Mouse (Mus musculus) kidney, embryonic 16.5 days (tissue): Measurements from ENCODE around the gene Prpf18. TPM values are rescaled to one million over a fixed set of nuclear protein-coding genes. Genes with fewer than 3 reads are reported as not detected.

Source experiments
- ATAC-seq: fragments of 200-750 bp; cut with Nextera tagmentation; 2 replicates; pipeline ENCODE4 v1.8.0; 2017; ENCODE audit warnings: moderate TSS enrichment; ENCODE audit not compliant: low FRiP score, low TSS enrichment
- H3K27ac ChIP-seq: fragments of 300-500 bp; sonication (generic); 2 replicates; pipeline ENCODE4 v1.5.1; 2014; ENCODE audit warnings: low read length
- H3K27me3 ChIP-seq: fragments of 300-500 bp; sonication (generic); 2 replicates; pipeline ENCODE4 v1.6.1; 2014; ENCODE audit warnings: low read length, control low read depth, mixed read lengths; ENCODE audit not compliant: insufficient read depth
- H3K36me3 ChIP-seq: fragments of 300-500 bp; sonication (generic); 2 replicates; pipeline ENCODE4 v1.6.1; 2014; ENCODE audit warnings: low read length, control low read depth, mixed read lengths; ENCODE audit not compliant: insufficient read depth
- H3K4me1 ChIP-seq: fragments of 300-500 bp; sonication (generic); 2 replicates; pipeline ENCODE4 v1.6.1; 2014; ENCODE audit warnings: low read length, control low read depth, mixed read lengths; ENCODE audit not compliant: insufficient read depth
- H3K4me2 ChIP-seq: fragments of 300-500 bp; sonication (generic); replicated peaks from 2 replicates; pipeline ENCODE4 v1.6.1; 2014; ENCODE audit warnings: low read depth, low read length
- H3K4me3 ChIP-seq: fragments of 300-500 bp; sonication (generic); 2 replicates; pipeline ENCODE4 v1.5.1; 2014; ENCODE audit warnings: mild to moderate bottlenecking, low read length
- H3K9ac ChIP-seq: fragments of 300-500 bp; sonication (generic); replicated peaks from 2 replicates; pipeline ENCODE4 v1.6.1; 2014; ENCODE audit warnings: low read length
- H3K9me3 ChIP-seq: fragments of 300-500 bp; sonication (generic); 2 replicates; pipeline ENCODE4 v1.6.1; 2016; ENCODE audit warnings: low read length, control low read depth
- WGBS: fragments of 180-500 bp; shearing (Covaris S2); extraction: QIAGEN DNeasy Blood & Tissue Kit; methylation state at CpG from one replicate; pipeline ENCODE4 v1.1.7; 2014; 5-methylcytosine and 5-hydroxymethylcytosine counted together
- polyA plus RNA-seq: library from polyadenylated mRNA; unstranded; fragments of >200 nt; fragmentation: Nextera tagmentation; extraction: Ambion mirVana; gene quantifications from 2 replicates; pipeline ENCODE4 v1.2.1, GENCODE M21; 2015

The Prpf18 gene
- polyA plus RNA-seq, 1 experiment from 2014 or later: 40.1 TPM

DNA sequence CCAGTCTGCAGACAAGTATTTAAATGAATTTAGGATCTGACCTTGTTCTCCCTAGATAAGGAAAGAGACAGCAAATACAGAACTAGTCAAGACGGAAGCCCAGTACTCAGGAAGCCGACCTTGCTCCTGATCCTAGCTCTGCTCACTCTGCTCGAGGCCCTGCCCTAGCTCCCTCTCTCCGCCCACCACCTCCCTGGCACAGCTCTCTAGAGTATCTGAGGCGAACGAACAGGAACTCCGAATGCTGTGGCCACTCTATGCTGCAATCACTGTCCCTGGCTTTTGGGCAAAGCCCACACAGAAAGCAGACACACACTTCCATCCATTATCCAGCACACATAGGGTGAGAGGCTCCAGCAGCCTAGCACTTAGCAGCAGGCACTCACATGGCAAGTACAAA, 15.3 kb downstream of the Prpf18 start:
- 82% methylated on average over 7 of the region's 7 CpGs for WGBS
- no peak for ATAC-seq
- Histone ChIP-seq H3K36me3 (peaks cover 68% of the 10 kb centered on the region), H3K9ac (no peak overlapping the region), H3K27me3 (no peaks in the 10 kb centered on the region), H3K9me3 (no peaks in the 10 kb centered on the region), H3K27ac (no peak overlapping the region), H3K4me3 (no peak overlapping the region), H3K4me1 (no peaks in the 10 kb centered on the region), H3K4me2 (no peak overlapping the region)

DNA sequence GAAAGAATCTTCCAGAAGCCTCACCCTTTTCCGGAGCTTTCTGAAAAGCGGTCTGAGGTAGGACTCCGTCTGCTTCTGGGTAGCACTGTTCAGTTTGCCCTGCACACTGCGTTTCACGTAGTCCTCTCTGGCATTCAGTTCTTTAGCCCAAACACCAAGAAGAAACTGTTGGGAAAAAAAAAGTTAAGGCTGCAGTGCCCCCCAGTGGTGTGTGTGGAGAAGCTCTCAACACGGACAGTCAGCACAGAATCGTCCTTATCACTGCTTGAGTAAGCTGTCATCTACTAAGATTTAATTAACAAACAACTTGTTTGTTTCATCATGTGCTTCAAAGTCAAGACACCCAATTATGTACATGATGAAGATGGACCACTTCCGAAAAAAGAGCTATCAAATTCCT, 16.1 kb downstream of the Prpf18 start:
- Histone ChIP-seq H3K27me3 (no peaks in the 10 kb centered on the region), H3K9me3 (no peaks in the 10 kb centered on the region), H3K9ac (no peak overlapping the region), H3K4me2 (no peak overlapping the region), H3K27ac (no peak overlapping the region), H3K4me1 (no peaks in the 10 kb centered on the region), H3K4me3 (no peak overlapping the region), H3K36me3 (peaks cover 69% of the 10 kb centered on the region)
- ATAC-seq: no peak
- WGBS: 87% methylated on average over 8 of the region's 8 CpGs

DNA sequence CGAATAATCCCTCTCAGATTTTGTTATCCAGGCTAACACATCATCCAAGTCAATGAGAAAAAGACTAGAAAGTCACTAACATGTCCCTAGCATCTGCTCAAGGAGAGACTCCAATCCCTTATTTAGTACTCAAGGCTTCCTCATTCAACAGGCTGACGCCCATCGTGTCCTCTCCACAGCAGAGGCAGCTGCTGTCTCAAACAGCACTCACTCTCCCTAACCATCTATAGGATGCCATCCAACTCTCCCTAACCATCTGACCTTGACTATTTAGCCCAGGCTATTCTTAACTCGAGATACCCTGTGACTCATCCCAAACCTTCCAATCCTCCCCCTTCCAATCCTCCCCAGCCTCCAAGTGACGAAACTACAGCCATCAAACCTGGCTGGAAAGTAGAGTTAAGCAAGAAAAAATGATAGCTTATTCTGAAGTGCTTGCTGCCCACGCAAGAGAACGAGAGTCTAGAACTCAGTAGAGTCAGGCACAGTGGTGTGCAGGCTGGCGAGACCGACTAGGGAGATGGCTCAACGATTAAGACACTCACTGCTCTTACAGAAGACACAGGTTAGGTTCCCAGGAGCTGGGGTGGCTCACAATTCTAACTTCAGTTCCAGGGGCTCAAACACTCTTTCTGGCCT, 21.6 kb downstream of the Prpf18 start:
- Histone ChIP-seq H3K4me3 (no peak overlapping the region), H3K4me2 (no peak overlapping the region), H3K27me3 (no peaks in the 10 kb centered on the region), H3K27ac (no peak overlapping the region), H3K9ac (no peak overlapping the region), H3K9me3 (no peaks in the 10 kb centered on the region), H3K36me3 (peaks cover 55% of the 10 kb centered on the region), H3K4me1 (no peaks in the 10 kb centered on the region)
- ATAC-seq: no peak
- WGBS: 96% methylated on average over 10 of the region's 10 CpGs

DNA sequence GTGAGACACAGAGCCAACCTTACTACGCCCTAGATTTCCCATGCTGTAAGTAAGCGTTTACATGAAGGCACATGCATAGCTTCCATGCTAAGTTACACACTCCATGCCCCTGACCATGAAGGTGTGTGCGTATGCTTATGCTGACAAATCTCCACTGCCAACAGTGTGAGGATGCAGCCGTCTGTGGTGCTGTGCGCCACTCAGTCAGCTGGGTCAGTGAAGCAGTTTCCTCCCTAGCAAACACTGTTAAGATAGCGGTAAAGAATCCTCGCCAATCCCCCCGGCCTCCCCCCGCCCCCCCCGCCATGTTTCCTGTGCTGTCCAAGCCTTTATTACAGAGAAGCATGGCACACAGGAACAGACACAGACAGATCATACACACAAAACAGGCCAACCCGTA, 22.4 kb downstream of the Prpf18 start:
- Histone ChIP-seq H3K4me2 (no peak overlapping the region), H3K4me1 (no peaks in the 10 kb centered on the region), H3K9me3 (no peaks in the 10 kb centered on the region), H3K36me3 (peaks cover 48% of the 10 kb centered on the region), H3K27me3 (no peaks in the 10 kb centered on the region), H3K4me3 (no peak overlapping the region), H3K27ac (no peak overlapping the region), H3K9ac (no peak overlapping the region)
- no peak for ATAC-seq
- WGBS: 93% methylated on average over 11 of the region's 11 CpGs

DNA sequence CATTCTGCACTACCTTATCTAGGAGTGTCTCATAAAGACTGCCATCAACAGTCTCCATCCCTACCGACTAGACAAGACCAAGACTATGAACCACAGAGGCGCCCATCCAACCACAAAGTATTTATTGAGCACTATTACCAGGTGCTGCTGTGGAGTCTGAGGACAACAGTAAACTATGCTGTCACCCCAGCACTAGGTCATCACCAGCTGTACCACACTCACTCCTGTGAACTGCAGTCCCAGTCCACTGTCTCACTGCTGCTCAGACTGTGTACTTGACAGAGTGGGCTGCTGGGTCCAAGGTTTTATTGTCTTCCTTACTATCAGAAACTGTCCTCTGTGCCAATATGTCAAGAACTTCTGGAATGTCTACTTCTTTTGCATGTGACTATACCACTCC, 23.0 kb downstream of the Prpf18 start:
- 86% methylated on average over 2 of the region's 2 CpGs for WGBS
- H3K27ac ChIP-seq: no peak overlapping the region
- no peaks in the 10 kb centered on the region for H3K9me3 ChIP-seq
- no peak for ATAC-seq
- H3K36me3 ChIP-seq: peaks cover 46% of the 10 kb centered on the region
- H3K9ac ChIP-seq: no peak overlapping the region
- H3K4me2 ChIP-seq: no peak overlapping the region
- no peak overlapping the region for H3K4me3 ChIP-seq
- no peaks in the 10 kb centered on the region for H3K4me1 ChIP-seq
- H3K27me3 ChIP-seq: no peaks in the 10 kb centered on the region

DNA sequence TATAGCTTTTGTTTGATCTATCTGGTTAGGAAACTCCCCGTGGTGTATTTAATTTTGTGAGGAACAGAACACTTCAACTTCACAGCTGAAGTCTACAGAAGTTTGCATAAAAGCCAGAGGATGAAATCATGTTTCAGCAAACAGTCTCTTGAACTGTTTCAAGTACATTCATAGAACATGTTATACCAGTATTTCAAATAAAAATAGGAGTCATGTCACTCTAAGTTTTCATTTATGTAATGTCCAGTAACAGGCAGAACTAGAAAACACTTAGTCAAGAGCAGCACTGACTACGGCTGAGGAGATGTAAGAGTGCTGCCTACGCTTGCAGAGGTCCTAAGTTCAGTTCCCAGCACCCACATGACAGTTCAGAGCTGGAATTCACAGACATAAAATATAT, 25.0 kb downstream of the Prpf18 start:
- no peak overlapping the region for H3K4me2 ChIP-seq
- no peaks in the 10 kb centered on the region; the same call in 1 of the 2 replicates for H3K4me1 ChIP-seq
- H3K36me3 ChIP-seq: peaks cover 45% of the 10 kb centered on the region
- H3K4me3 ChIP-seq: no peak overlapping the region
- no peak for ATAC-seq
- H3K27me3 ChIP-seq: no peaks in the 10 kb centered on the region
- no peak overlapping the region for H3K9ac ChIP-seq
- 89% methylated on average over 3 of the region's 3 CpGs for WGBS
- H3K27ac ChIP-seq: no peak overlapping the region
- no peaks in the 10 kb centered on the region for H3K9me3 ChIP-seq

DNA sequence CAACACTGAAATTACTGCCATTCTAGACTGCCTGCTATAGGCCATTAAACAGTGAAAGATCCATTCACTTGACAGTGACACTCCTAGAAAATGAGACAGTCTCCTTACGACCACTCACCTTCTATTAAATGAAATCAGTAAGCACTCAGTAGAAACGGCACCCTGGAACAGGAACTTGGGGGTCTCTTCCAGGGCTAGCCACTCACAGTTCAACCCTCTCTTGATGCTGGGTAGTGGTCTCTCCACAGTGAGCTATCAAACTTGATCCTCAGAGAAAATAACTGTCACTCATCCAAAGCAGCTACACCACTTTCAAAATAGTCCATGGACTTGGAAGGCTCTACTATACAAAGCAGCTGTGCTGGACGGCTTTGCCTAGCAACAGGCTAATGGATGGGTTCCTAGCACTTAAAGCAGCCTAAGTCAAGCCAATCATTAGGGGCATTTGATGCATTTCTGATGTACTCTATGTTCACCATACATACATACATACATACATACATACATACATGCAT, 30.4 kb downstream of the Prpf18 start:
- Histone ChIP-seq H3K9ac (no peak overlapping the region), H3K27me3 (no peaks in the 10 kb centered on the region), H3K4me3 (no peak overlapping the region), H3K4me1 (peaks cover 17% of the 10 kb centered on the region), H3K9me3 (no peaks in the 10 kb centered on the region), H3K36me3 (peaks cover 21% of the 10 kb centered on the region), H3K4me2 (no peak overlapping the region), H3K27ac (peak overlapping the region; percentile 66; the same call in 1 of the 2 replicates)
- 37% methylated on average over 3 of the region's 3 CpGs for WGBS
- peak; percentile 32; the same call in 1 of the 2 replicates for ATAC-seq

DNA sequence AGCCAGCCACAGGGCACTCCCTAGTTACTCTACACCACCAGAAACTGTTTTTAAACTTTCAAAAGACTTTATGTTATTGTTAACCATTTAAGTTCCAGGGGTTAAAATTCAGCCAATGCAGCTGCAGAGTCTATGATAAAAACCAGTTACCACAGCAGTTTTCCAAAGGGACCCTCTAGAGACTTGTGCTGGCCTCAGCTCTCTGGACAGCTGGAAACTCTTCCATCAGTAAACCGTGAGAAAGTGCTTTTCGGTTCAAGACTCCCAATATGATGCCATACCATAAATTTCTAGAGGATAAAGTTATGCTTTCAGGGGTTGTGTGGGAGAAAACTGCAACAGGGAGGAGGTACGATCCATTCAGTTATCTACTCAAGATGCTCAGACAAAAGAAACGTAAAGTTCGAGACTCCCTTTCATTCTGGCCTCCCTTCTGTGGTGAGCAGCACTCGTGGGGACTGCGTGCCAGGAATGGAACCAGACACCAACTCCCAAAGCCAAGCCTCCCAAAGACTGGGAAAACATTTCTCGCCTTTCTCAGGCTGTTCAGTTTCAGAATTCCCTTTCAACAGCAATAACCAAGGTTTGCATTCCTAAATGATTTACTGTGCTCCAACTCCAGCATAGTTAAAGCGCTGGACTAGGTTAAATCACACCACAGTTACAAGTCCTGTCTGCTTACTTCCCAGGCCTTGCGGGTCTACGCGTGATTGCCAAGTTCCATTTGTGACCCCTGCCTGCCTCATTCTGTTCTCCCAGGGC, 31.1 kb downstream of the Prpf18 start:
- H3K4me1 ChIP-seq: peaks cover 17% of the 10 kb centered on the region
- H3K27ac ChIP-seq: peak overlapping the region; percentile 66
- H3K36me3 ChIP-seq: peaks cover 18% of the 10 kb centered on the region
- 26% methylated on average over 12 of the region's 12 CpGs for WGBS
- no peaks in the 10 kb centered on the region for H3K9me3 ChIP-seq
- peak; percentile 73 for ATAC-seq
- no peak overlapping the region for H3K4me2 ChIP-seq
- H3K9ac ChIP-seq: no peak overlapping the region
- H3K4me3 ChIP-seq: no peak overlapping the region
- H3K27me3 ChIP-seq: no peaks in the 10 kb centered on the region

DNA sequence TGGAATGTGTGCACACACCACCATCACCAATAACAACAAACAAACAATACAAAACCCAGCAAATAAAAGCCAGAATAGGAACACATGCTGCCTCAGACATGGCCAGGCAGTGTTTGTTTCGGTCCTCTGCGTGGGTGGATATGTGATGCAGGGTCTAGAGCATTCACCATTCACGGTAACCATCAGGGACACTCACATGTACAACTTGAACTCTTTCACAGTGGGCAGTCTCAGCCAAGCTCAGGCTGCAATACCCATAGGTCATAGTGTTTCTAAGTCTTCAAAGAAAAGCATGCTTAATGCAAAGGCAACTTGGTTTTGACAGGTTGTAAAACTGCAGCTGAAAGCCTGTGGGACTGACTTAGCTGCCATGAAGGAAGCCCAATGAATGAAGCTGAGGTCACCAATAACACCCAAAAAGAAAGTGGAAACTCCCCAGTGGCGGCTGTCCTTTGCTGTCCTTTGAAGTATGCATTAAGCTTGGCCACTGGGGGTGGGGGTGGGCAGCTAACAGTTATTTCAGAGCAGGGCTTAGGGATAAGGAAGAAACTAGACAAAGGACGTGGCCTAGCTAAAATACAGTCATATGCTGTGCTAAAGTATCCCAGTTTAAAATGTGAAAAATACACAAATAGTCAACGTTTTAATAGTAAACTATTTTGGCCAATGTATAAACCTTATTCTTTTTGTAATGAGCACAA, 31.9 kb downstream of the Prpf18 start:
- peak overlapping the region; percentile 37; the same call in 1 of the 2 replicates for H3K27ac ChIP-seq
- no peaks in the 10 kb centered on the region for H3K27me3 ChIP-seq
- H3K9me3 ChIP-seq: no peaks in the 10 kb centered on the region
- peak; percentile 49; the same call in 1 of the 2 replicates for ATAC-seq
- no peak overlapping the region for H3K9ac ChIP-seq
- no peak overlapping the region for H3K4me2 ChIP-seq
- peaks cover 18% of the 10 kb centered on the region for H3K36me3 ChIP-seq
- H3K4me1 ChIP-seq: peaks cover 17% of the 10 kb centered on the region
- 50% methylated on average over 6 of the region's 6 CpGs for WGBS
- H3K4me3 ChIP-seq: no peak overlapping the region
